Mouse (Mus musculus) C2C12 (cell line): Measurements from ENCODE around the gene Sh3pxd2a. TPM values are rescaled to one million over a fixed set of nuclear protein-coding genes. Genes with fewer than 3 reads are reported as not detected.

ENCODE experiments used
- H3K27me3 ChIP-seq: one replicate; pipeline ENCODE4 v1.6.1; 2011; ENCODE audit not compliant: control insufficient read depth, insufficient read depth, insufficient read length
- H3K36me3 ChIP-seq: one replicate; pipeline ENCODE4 v1.6.1; 2011; ENCODE audit not compliant: control insufficient read depth, insufficient read depth
- H3K4me3 ChIP-seq: one replicate; pipeline ENCODE4 v1.5.1; 2011; ENCODE audit warnings: mild to moderate bottlenecking, control low read depth; ENCODE audit not compliant: poor library complexity, insufficient read depth, severe bottlenecking
- H3K79me2 ChIP-seq: one replicate; pipeline ENCODE4 v1.6.1; 2011; ENCODE audit not compliant: control insufficient read depth, insufficient read depth
- H3K79me3 ChIP-seq: one replicate; pipeline ENCODE4 v1.6.1; 2011; ENCODE audit warnings: low read depth, control low read depth
- H3ac ChIP-seq: one replicate; pipeline ENCODE3; 2011; ENCODE audit warnings: low read depth; ENCODE audit not compliant: control insufficient read depth, insufficient read length
- CEBPB ChIP-seq: IDR thresholded peaks from one replicate; pipeline ENCODE4 v1.6.1; 2011; ENCODE audit warnings: low read depth, mild to moderate bottlenecking, control low read depth, moderate library complexity
- CTCF ChIP-seq: IDR thresholded peaks from one replicate; pipeline ENCODE4 v1.5.1; 2011; ENCODE audit not compliant: control insufficient read depth, insufficient read depth, insufficient read length
- FOSL1 ChIP-seq: IDR thresholded peaks from one replicate; pipeline ENCODE4 v1.8.0; 2011; ENCODE audit warnings: mild to moderate bottlenecking, low read length; ENCODE audit not compliant: poor library complexity, insufficient read depth, severe bottlenecking
- MAX ChIP-seq: IDR thresholded peaks from one replicate; pipeline ENCODE4 v1.6.1; 2011; ENCODE audit warnings: mild to moderate bottlenecking, control low read depth
- MYOD1 ChIP-seq: IDR thresholded peaks from one replicate; pipeline ENCODE4 v1.6.1; 2011; ENCODE audit warnings: low read depth; ENCODE audit not compliant: control insufficient read depth, insufficient read length
- MYOG ChIP-seq: IDR thresholded peaks from one replicate; pipeline ENCODE4 v1.6.1; 2011; ENCODE audit not compliant: control insufficient read depth, insufficient read length; ENCODE audit errors: extremely low read depth
- USF1 ChIP-seq: IDR thresholded peaks from one replicate; pipeline ENCODE4 v1.6.1; 2011; ENCODE audit warnings: low read depth, mild to moderate bottlenecking, control low read depth, moderate library complexity
- polyA plus RNA-seq: library from polyadenylated mRNA; unstranded; fragments of >200 nt; fragmentation: generic; extraction: Trizol; gene quantifications from one replicate; pipeline ENCODE4 v1.2.1, GENCODE M21; 2012; ENCODE audit warnings: missing spikeins

The Sh3pxd2a gene
- polyA plus RNA-seq, 1 experiment, result 22.2 TPM

- Histone ChIP-seq H3K36me3 (no peaks in the 10 kb centered on the region), H3K79me3 (no peaks in the 10 kb centered on the region), H3K4me3 (no peak overlapping the region), H3K79me2 (no peaks in the 10 kb centered on the region), H3K27me3 (no peaks in the 10 kb centered on the region), H3ac (no peak overlapping the region)
- no peak for TF ChIP-seq CTCF
- no peak for TF ChIP-seq MAX
- no peak for TF ChIP-seq MYOD1
- no peak for TF ChIP-seq MYOG
- no peak for TF ChIP-seq USF1
- no peak for TF ChIP-seq FOSL1
- no peak for TF ChIP-seq CEBPB
These were observed 53.9 kb downstream of the Sh3pxd2a start for GRCm38 (mm10) chr19:47410301-47410700.

GRCm38 (mm10) chr19:47409142-47409541 lies 55.1 kb downstream of the Sh3pxd2a start:
- Histone ChIP-seq H3K79me2 (no peaks in the 10 kb centered on the region), H3ac (no peak overlapping the region), H3K27me3 (no peaks in the 10 kb centered on the region), H3K79me3 (no peaks in the 10 kb centered on the region), H3K4me3 (no peak overlapping the region), H3K36me3 (no peaks in the 10 kb centered on the region)
- TF ChIP-seq USF1, result no peak
- no peak for TF ChIP-seq MYOG
- no peak for TF ChIP-seq CEBPB
- TF ChIP-seq CTCF, result no peak
- no peak for TF ChIP-seq MAX
- no peak for TF ChIP-seq MYOD1
- TF ChIP-seq FOSL1, result no peak

- Histone ChIP-seq H3K79me2 (no peaks in the 10 kb centered on the region), H3K79me3 (no peaks in the 10 kb centered on the region), H3K27me3 (no peaks in the 10 kb centered on the region), H3K36me3 (no peaks in the 10 kb centered on the region), H3K4me3 (no peak overlapping the region), H3ac (no peak overlapping the region)
- TF ChIP-seq CTCF (no peak), MYOG (no peak), USF1 (no peak), MYOD1 (no peak), CEBPB (no peak), MAX (no peak), FOSL1 (no peak)
These were observed 55.5 kb downstream of the Sh3pxd2a start for GRCm38 (mm10) chr19:47408656-47409055.

- no peak overlapping the region for H3ac ChIP-seq
- no peaks in the 10 kb centered on the region for H3K79me2 ChIP-seq
- H3K36me3 ChIP-seq, result no peaks in the 10 kb centered on the region
- no peaks in the 10 kb centered on the region for H3K79me3 ChIP-seq
- TF ChIP-seq MAX (no peak), MYOD1 (no peak), FOSL1 (no peak), USF1 (no peak), MYOG (no peak), CTCF (no peak), CEBPB (no peak)
- no peak overlapping the region for H3K4me3 ChIP-seq
- no peaks in the 10 kb centered on the region for H3K27me3 ChIP-seq
These were observed 56.9 kb downstream of the Sh3pxd2a start for GRCm38 (mm10) chr19:47407332-47407731.

GRCm38 (mm10) chr19:47406524-47406923 lies 57.7 kb downstream of the Sh3pxd2a start:
- TF ChIP-seq CEBPB (no peak), MYOG (no peak), FOSL1 (no peak), MAX (no peak), MYOD1 (no peak), USF1 (no peak), CTCF (no peak)
- Histone ChIP-seq H3K79me2 (no peaks in the 10 kb centered on the region), H3K4me3 (no peak overlapping the region), H3K27me3 (no peaks in the 10 kb centered on the region), H3K79me3 (no peaks in the 10 kb centered on the region), H3ac (no peak overlapping the region), H3K36me3 (no peaks in the 10 kb centered on the region)

- Histone ChIP-seq H3K4me3 (no peak overlapping the region), H3K79me3 (no peaks in the 10 kb centered on the region), H3K79me2 (no peaks in the 10 kb centered on the region), H3ac (no peak overlapping the region), H3K27me3 (no peaks in the 10 kb centered on the region), H3K36me3 (no peaks in the 10 kb centered on the region)
- TF ChIP-seq FOSL1 (no peak), CEBPB (no peak)
These were observed 58.7 kb downstream of the Sh3pxd2a start for GRCm38 (mm10) chr19:47405548-47405947.
